Mouse (Mus musculus) heart, adult 11 months (tissue): ENCODE data around the gene Nap1l1.

Experiments
- DNase-seq: peaks from one replicate; pipeline ENCODE4 v3.0.0; 2022

Gene Nap1l1

GRCm38 (mm10) chr10:111482654-111483053, 9.6 kb downstream of the Nap1l1 start:
- DNase-seq, result no peak

GRCm38 (mm10) chr10:111484079-111484478, 11.1 kb downstream of the Nap1l1 start:
- DNase-seq, result peak; percentile 25

- no peak for DNase-seq
These were observed 15.8 kb downstream of the Nap1l1 start for GRCm38 (mm10) chr10:111488793-111489192.

GRCm38 (mm10) chr10:111490079-111490478, 17.1 kb downstream of the Nap1l1 start:
- DNase-seq, result peak; percentile 25

GRCm38 (mm10) chr10:111495888-111496287, 22.9 kb downstream of the Nap1l1 start:
- DNase-seq, result peak; percentile 18

GRCm38 (mm10) chr10:111499892-111500291, 26.9 kb downstream of the Nap1l1 start:
- peak; percentile 79 for DNase-seq

- peak; percentile 94 for DNase-seq
These were observed 30.0 kb downstream of the Nap1l1 start for GRCm38 (mm10) chr10:111503071-111503470.

- DNase-seq, result peak; percentile 39
These were observed 30.7 kb downstream of the Nap1l1 start for GRCm38 (mm10) chr10:111503716-111504115.

GRCm38 (mm10) chr10:111504606-111505005, 31.6 kb downstream of the Nap1l1 start:
- DNase-seq, result peak; percentile 12

GRCm38 (mm10) chr10:111505406-111505805, 32.4 kb downstream of the Nap1l1 start:
- peak; percentile 86 for DNase-seq

GRCm38 (mm10) chr10:111506101-111506925, 33.3 kb downstream of the Nap1l1 start, which contains the start of gene Phlda1:
Gene Phlda1, plus strand, starts transcription at chr10:111506286.
- DNase-seq, result peak; percentile 100

- no peak for DNase-seq
These were observed 34.0 kb downstream of the Nap1l1 start for GRCm38 (mm10) chr10:111506926-111507459.

GRCm38 (mm10) chr10:111507460-111508211, 34.6 kb downstream of the Nap1l1 start:
- peak; percentile 96 for DNase-seq

- DNase-seq, result peak; percentile 55
These were observed 35.5 kb downstream of the Nap1l1 start for GRCm38 (mm10) chr10:111508324-111509080.

GRCm38 (mm10) chr10:111509103-111509784, 36.2 kb downstream of the Nap1l1 start:
- peak; percentile 77 for DNase-seq

GRCm38 (mm10) chr10:111509981-111510380, 37.0 kb downstream of the Nap1l1 start:
- peak; percentile 90 for DNase-seq

- DNase-seq, result peak; percentile 75
These were observed 37.8 kb downstream of the Nap1l1 start for GRCm38 (mm10) chr10:111510798-111511197.

GRCm38 (mm10) chr10:111512036-111512568, 39.1 kb downstream of the Nap1l1 start:
- DNase-seq, result peak; percentile 88

- DNase-seq, result peak; percentile 80
These were observed 41.4 kb downstream of the Nap1l1 start for GRCm38 (mm10) chr10:111514282-111514885.

- peak; percentile 93 for DNase-seq
These were observed 42.3 kb downstream of the Nap1l1 start for GRCm38 (mm10) chr10:111515071-111516010.
